Mouse (Mus musculus) CH12.LX (cell line): ENCODE results near the gene Il11. TPM values are rescaled to one million over a fixed set of nuclear protein-coding genes. Genes with fewer than 3 reads are reported as not detected.
A peak's percentile ranks its signal among the peaks of the same experiment; 100 is the strongest.

Source experiments
- DNase-seq: peaks from one replicate; pipeline ENCODE4 v3.0.0-alpha.2; 2013; ENCODE audit errors: extremely low read depth
- H3K27ac ChIP-seq: 2 replicates; pipeline ENCODE4 v1.5.1; 2012; ENCODE audit warnings: low read depth, mild to moderate bottlenecking, control low read depth, moderate library complexity; ENCODE audit not compliant: insufficient read depth
- H3K27me3 ChIP-seq: replicated peaks from 2 replicates; pipeline ENCODE3; 2012; ENCODE audit warnings: inconsistent platforms
- H3K36me3 ChIP-seq, 2 experiments: replicated peaks in 1 of 2; 2 replicates each; pipeline versions ENCODE3 to v1.6.1; 2012; ENCODE audit warnings: inconsistent platforms in 1 of 2, low read length in 1 of 2, mild to moderate bottlenecking in 1 of 2, mixed read lengths in 1 of 2, moderate library complexity in 1 of 2; ENCODE audit not compliant: control insufficient read depth in 1 of 2, insufficient read depth in 1 of 2
- H3K4me1 ChIP-seq, 2 experiments: 2 replicates each; pipeline ENCODE4 v1.6.1; 2012; ENCODE audit warnings: inconsistent platforms in 1 of 2, moderate library complexity in 1 of 2; ENCODE audit not compliant: insufficient read depth in 2 of 2, control insufficient read depth in 1 of 2
- H3K4me2 ChIP-seq: 2 replicates; pipeline ENCODE4 v1.6.1; 2012; ENCODE audit warnings: low read depth, mild to moderate bottlenecking, control low read depth; ENCODE audit not compliant: poor library complexity, insufficient read depth, severe bottlenecking
- H3K4me3 ChIP-seq, 3 experiments: fragments of 150-350 bp in 1 of 3; sonication (generic) in 1 of 3; replicated peaks in 1 of 3; 2 replicates each; pipeline versions ENCODE3 to v1.5.1; 2011 to 2012; ENCODE audit warnings: low read depth in 2 of 3, low read length in 2 of 3, mild to moderate bottlenecking in 2 of 3, moderate library complexity in 2 of 3, control low read depth in 1 of 3, improper control_type of control experiment in 1 of 3, inconsistent platforms in 1 of 3, mixed read lengths in 1 of 3; ENCODE audit not compliant: poor library complexity in 1 of 3
- H3K79me2 ChIP-seq: replicated peaks from 2 replicates; pipeline ENCODE4 v1.6.1; 2012; ENCODE audit warnings: mild to moderate bottlenecking, moderate library complexity; ENCODE audit not compliant: control insufficient read depth, poor library complexity, insufficient read depth, severe bottlenecking; ENCODE audit errors: extremely low read depth
- H3K9ac ChIP-seq: 2 replicates; pipeline ENCODE4 v1.6.1; 2012; ENCODE audit warnings: low read depth, mild to moderate bottlenecking, control low read depth, moderate library complexity; ENCODE audit not compliant: insufficient read depth
- H3K9me3 ChIP-seq: replicated peaks from 2 replicates; pipeline ENCODE3; 2012; ENCODE audit warnings: low read length, inconsistent platforms, mixed read lengths
- CHD1 ChIP-seq: IDR thresholded peaks from 2 replicates; pipeline ENCODE4 v1.6.1; 2012; ENCODE audit warnings: low read depth, low read length, improper control_type of control experiment, inconsistent platforms
- CHD2 ChIP-seq: IDR thresholded peaks from 2 replicates; pipeline ENCODE4 v1.6.1; 2011; ENCODE audit warnings: low read length, improper control_type of control experiment
- CTCF ChIP-seq, 2 experiments: IDR thresholded peaks in 1 of 2; conservative IDR thresholded peaks in 1 of 2; 2 replicates each; pipeline ENCODE4 v1.5.1; 2011 to 2012; ENCODE audit warnings: low read depth in 2 of 2, low read length in 2 of 2, improper control_type of control experiment in 1 of 2, inconsistent platforms in 1 of 2, mild to moderate bottlenecking in 1 of 2, moderate library complexity in 1 of 2
- E2F4 ChIP-seq: IDR thresholded peaks from 2 replicates; pipeline ENCODE4 v1.6.1; 2011; ENCODE audit warnings: low read depth, low read length, improper control_type of control experiment; ENCODE audit not compliant: insufficient replicate concordance
- ELF1 ChIP-seq: IDR thresholded peaks from 2 replicates; pipeline ENCODE4 v1.6.1; 2014; ENCODE audit warnings: low read depth, mild to moderate bottlenecking, inconsistent platforms, low read length, improper control_type of control experiment
- GABPA ChIP-seq: IDR thresholded peaks from 2 replicates; pipeline ENCODE4 v1.6.1; 2012; ENCODE audit warnings: low read depth, low read length, improper control_type of control experiment, inconsistent platforms; ENCODE audit not compliant: insufficient replicate concordance
- HCFC1 ChIP-seq: IDR thresholded peaks from 2 replicates; pipeline ENCODE4 v1.6.1; 2012; ENCODE audit warnings: low read depth, mild to moderate bottlenecking, inconsistent platforms, low read length, improper control_type of control experiment
- IRF4 ChIP-seq: IDR thresholded peaks from 2 replicates; pipeline ENCODE4 v1.6.1; 2014; ENCODE audit warnings: low read depth, mild to moderate bottlenecking, inconsistent platforms, low read length, improper control_type of control experiment
- KAT2A ChIP-seq: IDR thresholded peaks from 2 replicates; pipeline ENCODE4 v1.6.1; 2012; ENCODE audit warnings: low read length, improper control_type of control experiment, inconsistent platforms; ENCODE audit not compliant: insufficient replicate concordance
- MAFK ChIP-seq: IDR thresholded peaks from 2 replicates; pipeline ENCODE4 v1.6.1; 2011; ENCODE audit warnings: low read length, improper control_type of control experiment; ENCODE audit not compliant: insufficient replicate concordance
- MAX ChIP-seq: IDR thresholded peaks from 2 replicates; pipeline ENCODE4 v1.6.1; 2011; ENCODE audit warnings: low read length, improper control_type of control experiment
- MAZ ChIP-seq: IDR thresholded peaks from 2 replicates; pipeline ENCODE4 v1.6.1; 2012; ENCODE audit warnings: low read depth, mild to moderate bottlenecking, inconsistent platforms, low read length, improper control_type of control experiment, moderate library complexity
- MXI1 ChIP-seq: IDR thresholded peaks from 2 replicates; pipeline ENCODE4 v1.6.1; 2011; ENCODE audit warnings: mild to moderate bottlenecking, low read depth, low read length, improper control_type of control experiment
- MYC ChIP-seq: IDR thresholded peaks from 2 replicates; pipeline ENCODE4 v1.6.1; 2011; ENCODE audit warnings: low read depth, mild to moderate bottlenecking, improper control_type of control experiment, low read length
- NELFE ChIP-seq: IDR thresholded peaks from 2 replicates; pipeline ENCODE4 v1.6.1; 2011; ENCODE audit warnings: low read depth, low read length, improper control_type of control experiment
- NRF1 ChIP-seq: IDR thresholded peaks from 2 replicates; pipeline ENCODE4 v1.6.1; 2014; ENCODE audit warnings: low read depth, mild to moderate bottlenecking, inconsistent platforms, low read length, improper control_type of control experiment, moderate library complexity
- POLR2A ChIP-seq: IDR thresholded peaks from 2 replicates; pipeline ENCODE4 v1.6.1; 2011; ENCODE audit warnings: low read depth, mild to moderate bottlenecking, improper control_type of control experiment, low read length
- POLR2AphosphoS2 ChIP-seq: IDR thresholded peaks from 2 replicates; pipeline ENCODE4 v1.6.1; 2011; ENCODE audit warnings: low read depth, low read length, improper control_type of control experiment
- SIN3A ChIP-seq: IDR thresholded peaks from 2 replicates; pipeline ENCODE4 v1.6.1; 2012; ENCODE audit warnings: low read length, improper control_type of control experiment, inconsistent platforms
- SMC3 ChIP-seq: IDR thresholded peaks from 2 replicates; pipeline ENCODE4 v1.6.1; 2011; ENCODE audit warnings: low read depth, low read length, improper control_type of control experiment
- TBP ChIP-seq: conservative IDR thresholded peaks from 2 replicates; pipeline ENCODE4 v1.6.1; 2011; ENCODE audit warnings: low read depth, low read length, improper control_type of control experiment
- TCF12 ChIP-seq: IDR thresholded peaks from 2 replicates; pipeline ENCODE4 v1.6.1; 2014; ENCODE audit warnings: low read depth, mild to moderate bottlenecking, inconsistent platforms, low read length, improper control_type of control experiment
- UBTF ChIP-seq: IDR thresholded peaks from 2 replicates; pipeline ENCODE4 v1.6.1; 2012; ENCODE audit warnings: low read depth, mild to moderate bottlenecking, inconsistent platforms, low read length, improper control_type of control experiment, moderate library complexity
- USF1 ChIP-seq: IDR thresholded peaks from 2 replicates; pipeline ENCODE4 v1.6.1; 2014; ENCODE audit warnings: low read depth, mild to moderate bottlenecking, inconsistent platforms, low read length, improper control_type of control experiment
- USF2 ChIP-seq: conservative IDR thresholded peaks from 2 replicates; pipeline ENCODE4 v1.6.1; 2011; ENCODE audit warnings: low read depth, low read length, improper control_type of control experiment
- ZKSCAN1 ChIP-seq: IDR thresholded peaks from 2 replicates; pipeline ENCODE4 v1.6.1; 2012; ENCODE audit warnings: low read depth, inconsistent platforms, low read length, improper control_type of control experiment, borderline replicate concordance
- ZMIZ1 ChIP-seq: IDR thresholded peaks from 2 replicates; pipeline ENCODE4 v1.6.1; 2012; ENCODE audit warnings: low read depth, mild to moderate bottlenecking, inconsistent platforms, low read length, improper control_type of control experiment
- dilution Hi-C: fragments of 300-500 bp; cut with MboI; formaldehyde crosslinking; loops from 2 replicates; pipeline ENCODE4 v1.14.3; 2020; ENCODE audit warnings: low sequenced_read_pairs; ENCODE audit not compliant: extremely low pct_unique_long_range_greater_than_20kb, extremely low pct_ligation_motif_present
- in situ Hi-C: fragments of 300-500 bp; cut with MboI; formaldehyde crosslinking; loops from 3 replicates; pipeline ENCODE4 v1.14.3; 2019; ENCODE audit warnings: low sequenced_read_pairs, low pct_ligation_motif_present, low pct_unique_long_range_greater_than_20kb, mixed read lengths
- polyA plus RNA-seq: library from polyadenylated mRNA; unstranded; fragments of >175 nt; gene quantifications from 2 replicates; pipeline ENCODE4 v1.2.1, GENCODE M21; 2012; ENCODE audit warnings: low read depth; ENCODE audit not compliant: insufficient read length
- total RNA-seq, 2 experiments: library from RNA; depleted of rRNA; stranded (reverse); fragments of 300-350 nt in 1 of 2; fragments of >200 nt in 1 of 2; gene quantifications; 2 replicates each; pipeline ENCODE4 v1.2.3; 2012 to 2014

Il11 gene
- total and polyA plus RNA-seq, 3 experiments = 0.17 TPM; not detected in 2

GRCm38 (mm10) chr7:4741151-4741550 lies 41.5 kb downstream of the Il11 start:
- Histone ChIP-seq H3K4me2 (peak overlapping the region; percentile 94), H3K4me1 (peaks cover 5 to 24% of the 10 kb centered on the region in 2 experiments; a peak in 3 of 4 replicates), H3K4me3 (peak overlapping the region; percentile 87 to 98 (median 88)), H3K9ac (peak overlapping the region; percentile 85), H3K27ac (no peak overlapping the region), H3K79me2 (no peaks in the 10 kb centered on the region), H3K27me3 (no peaks in the 10 kb centered on the region), H3K36me3 (peaks cover 25 to 44% of the 10 kb centered on the region in 2 experiments), H3K9me3 (no peaks in the 10 kb centered on the region)
- dilution Hi-C loops (no loop called here), in situ Hi-C loops (no loop called here)
- TF ChIP-seq HCFC1 (no peak), CHD1 (no peak; the same call in 1 of the 2 replicates), E2F4 (no peak), POLR2A (peak; percentile 55), USF2 (no peak), GABPA (no peak), CHD2 (no peak), POLR2AphosphoS2 (0 out of 2 replicates have a peak, but pooled peaks have one; percentile 31), MYC (no peak), CTCF (conservative IDR thresholded peaks at IDR 0.05 in 1 of 2, IDR thresholded peaks at IDR 0.05 in 1 of 2; ENCODE audit: low read depth in 2 of 2, low read length in 2 of 2) (no peak), KAT2A (no peak), UBTF (no peak), ZKSCAN1 (no peak), MAX (no peak), SIN3A (peak; percentile 50; the same call in 1 of the 2 replicates), ZMIZ1 (peak; percentile 75), MAZ (peak; percentile 41; the same call in 1 of the 2 replicates), TCF12 (no peak), NELFE (peak; percentile 58), IRF4 (peak; percentile 29; the same call in 1 of the 2 replicates), USF1 (no peak), MAFK (no peak), MXI1 (0 out of 2 replicates have a peak, but pooled peaks have one; percentile 32), TBP (no peak), ELF1 (no peak; the same call in 1 of the 2 replicates), NRF1 (0 out of 2 replicates have a peak, but pooled peaks have one; percentile 22), SMC3 (no peak)
- DNase-seq = peak; percentile 68
